Mouse (Mus musculus) liver, postnatal 0 days (tissue): ENCODE measurements around the gene Prrx2. TPM values are rescaled to one million over a fixed set of nuclear protein-coding genes. Genes with fewer than 3 reads are reported as not detected.

Experiments
- ATAC-seq: fragments of 200-750 bp; cut with Nextera tagmentation; 2 replicates; pipeline ENCODE4 v1.8.0; 2017; ENCODE audit warnings: mild to moderate bottlenecking, moderate library complexity
- DNase-seq: peaks from one replicate; pipeline ENCODE4 v3.0.0-alpha.2; 2016
- H3K27ac ChIP-seq: fragments of 300-500 bp; sonication (generic); 2 replicates; pipeline ENCODE4 v1.5.1; 2014; ENCODE audit warnings: antibody characterized with exemption, moderate library complexity, mild to moderate bottlenecking, low read depth
- H3K27me3 ChIP-seq: fragments of 300-500 bp; sonication (generic); 2 replicates; pipeline ENCODE4 v1.6.1; 2014; ENCODE audit warnings: low read length, control low read depth, mixed read lengths; ENCODE audit not compliant: insufficient read depth
- H3K36me3 ChIP-seq: fragments of 300-500 bp; sonication (generic); replicated peaks from 2 replicates; pipeline ENCODE4 v1.6.1; 2014; ENCODE audit warnings: mild to moderate bottlenecking, control low read depth, low read length, moderate library complexity, mixed read lengths; ENCODE audit not compliant: insufficient read depth
- H3K4me1 ChIP-seq: fragments of 300-500 bp; sonication (generic); 2 replicates; pipeline ENCODE4 v1.6.1; 2014; ENCODE audit warnings: antibody characterized with exemption, mild to moderate bottlenecking, control low read depth; ENCODE audit not compliant: insufficient read depth
- H3K4me2 ChIP-seq: fragments of 300-500 bp; sonication (generic); 2 replicates; pipeline ENCODE4 v1.6.1; 2014; ENCODE audit warnings: low read depth, mild to moderate bottlenecking, low read length, moderate library complexity, mixed read lengths
- H3K4me3 ChIP-seq: fragments of 300-500 bp; sonication (generic); 2 replicates; pipeline ENCODE4 v1.5.1; 2014; ENCODE audit warnings: low read depth, low read length
- H3K9ac ChIP-seq: fragments of 300-500 bp; sonication (generic); replicated peaks from 2 replicates; pipeline ENCODE4 v1.6.1; 2014; ENCODE audit warnings: mild to moderate bottlenecking, moderate library complexity
- H3K9me3 ChIP-seq: fragments of 300-500 bp; sonication (generic); 2 replicates; pipeline ENCODE4 v1.6.1; 2016; ENCODE audit warnings: mild to moderate bottlenecking, control low read depth, low read length, mixed read lengths
- CTCF ChIP-seq: sonication (generic); IDR thresholded peaks from 2 replicates; pipeline ENCODE4 v1.5.1; 2016; ENCODE audit warnings: antibody characterized with exemption, low read depth
- EP300 ChIP-seq: IDR thresholded peaks from 2 replicates; pipeline ENCODE4 v1.6.1; 2016; ENCODE audit warnings: antibody characterized with exemption, low read depth, mild to moderate bottlenecking
- WGBS: fragments of 180-500 bp; shearing (Covaris S2); extraction: QIAGEN DNeasy Blood & Tissue Kit; methylation state at CpG from one replicate; pipeline ENCODE4 v1.1.7; 2014; ENCODE audit not compliant: insufficient replicate concordance; 5-methylcytosine and 5-hydroxymethylcytosine counted together
- polyA plus RNA-seq: library from polyadenylated mRNA; unstranded; fragments of >200 nt; fragmentation: Nextera tagmentation; extraction: Ambion mirVana; gene quantifications from 2 replicates; pipeline ENCODE4 v1.2.1, GENCODE M21; 2015

Prrx2 gene
- polyA plus RNA-seq, 1 experiment from 2014 or later = 0.07 TPM

DNA sequence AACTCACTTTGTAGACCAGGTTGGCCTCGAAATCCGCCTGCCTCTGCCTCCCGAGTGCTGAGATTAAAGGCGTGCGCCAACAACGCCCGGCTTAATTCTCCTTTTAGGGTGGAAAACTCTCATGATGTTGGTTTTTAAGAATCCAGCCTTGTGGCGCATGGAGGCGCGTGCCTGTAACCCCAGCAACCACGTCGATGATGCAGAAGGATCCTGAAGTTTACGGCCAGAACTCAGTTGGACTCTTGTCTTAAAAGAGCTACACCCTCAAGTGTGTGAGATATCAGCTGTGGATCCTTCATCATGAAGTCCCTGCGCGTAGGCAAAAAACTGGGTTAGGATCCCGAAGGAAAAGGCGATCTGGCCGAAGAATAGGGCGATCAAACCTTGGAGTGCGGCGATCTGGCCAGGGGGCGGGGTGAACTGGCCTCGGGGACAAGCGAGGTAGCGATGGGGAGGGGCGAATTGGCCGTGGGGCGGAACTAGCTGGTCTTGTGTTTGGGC, 27.6 kb upstream of the Prrx2 start:
- H3K27me3 ChIP-seq = peaks cover 7% of the 10 kb centered on the region; the same call in 1 of the 2 replicates
- H3K4me3 ChIP-seq = peak overlapping the region; percentile 63
- no peak for ATAC-seq
- 7% methylated on average over 27 of the region's 28 CpGs for WGBS
- H3K36me3 ChIP-seq = no peaks in the 10 kb centered on the region; the same call in 1 of the 2 replicates
- no peaks in the 10 kb centered on the region for H3K9me3 ChIP-seq
- peaks cover 25% of the 10 kb centered on the region for H3K4me1 ChIP-seq
- peak overlapping the region; percentile 51 for H3K9ac ChIP-seq
- TF ChIP-seq CTCF (no peak), EP300 (no peak)
- H3K27ac ChIP-seq = no peak overlapping the region
- DNase-seq = no peak
- peak overlapping the region; percentile 82 for H3K4me2 ChIP-seq

DNA sequence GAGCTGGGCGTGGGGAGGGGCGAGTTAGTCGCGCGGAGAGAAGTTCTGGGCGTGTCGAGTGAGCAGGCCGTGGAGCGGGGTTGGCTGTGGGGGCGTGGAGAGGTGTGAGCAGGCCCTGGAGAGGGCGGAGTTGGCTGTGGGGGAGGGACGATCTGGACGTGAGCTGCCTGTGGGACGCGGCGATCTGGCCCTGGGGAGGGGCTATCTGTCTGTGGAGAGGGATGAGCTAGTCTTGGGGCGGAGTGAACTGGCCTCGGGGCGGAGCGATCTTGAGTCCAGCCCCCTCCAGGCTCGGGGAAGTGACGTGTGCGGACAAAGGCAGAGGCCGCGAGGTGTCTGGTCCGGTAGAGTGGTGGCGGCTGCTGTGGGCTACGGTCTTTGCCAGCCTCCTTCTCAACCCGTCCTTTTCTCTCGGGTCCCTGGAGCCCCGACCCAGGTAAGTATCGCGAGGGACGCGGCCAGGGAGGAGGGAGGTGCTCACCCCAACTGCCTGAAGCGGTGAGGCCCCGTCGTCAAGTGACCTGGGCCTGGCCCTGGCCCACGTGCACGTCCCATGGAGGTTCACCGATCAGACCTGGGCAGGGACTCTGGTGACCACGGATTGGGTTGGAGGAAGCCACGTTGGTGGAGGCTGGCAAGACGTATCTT, 27.0 kb upstream of the Prrx2 start, which contains the start of gene Ntmt1:
Gene Ntmt1 (plus strand): TSS at position 179 of the 648 bp plus-strand sequence.
- no peak for TF ChIP-seq EP300
- TF ChIP-seq CTCF = no peak

DNA sequence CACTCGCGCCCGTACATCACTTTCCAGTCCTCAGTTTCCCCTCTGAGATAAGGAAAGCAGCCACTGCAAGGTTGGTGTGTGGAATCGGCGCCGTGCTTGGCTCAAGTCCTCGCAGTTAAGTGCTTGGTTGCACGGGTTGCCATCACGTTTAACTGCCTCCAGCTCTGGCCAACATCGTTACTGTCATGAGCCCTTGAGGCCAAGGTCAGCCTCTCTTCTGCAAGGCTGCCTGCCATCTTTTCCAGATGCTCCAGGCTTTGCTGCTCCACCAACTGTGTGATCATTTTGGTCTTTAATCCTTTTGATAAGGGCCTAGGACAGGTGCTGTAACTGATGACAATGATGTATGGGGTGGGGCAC, 26.5 kb upstream of the Prrx2 start:
- peak overlapping the region; percentile 63 for H3K4me3 ChIP-seq
- no peaks in the 10 kb centered on the region for H3K9me3 ChIP-seq
- no peaks in the 10 kb centered on the region; the same call in 1 of the 2 replicates for H3K36me3 ChIP-seq
- ATAC-seq = no peak
- peaks cover 3% of the 10 kb centered on the region; the same call in 1 of the 2 replicates for H3K27me3 ChIP-seq
- no peak for DNase-seq
- H3K4me2 ChIP-seq = peak overlapping the region; percentile 82
- peak overlapping the region; percentile 87 for H3K27ac ChIP-seq
- peaks cover 25% of the 10 kb centered on the region for H3K4me1 ChIP-seq
- WGBS = 3% methylated on average over 10 of the region's 10 CpGs
- TF ChIP-seq CTCF (no peak), EP300 (no peak)
- peak overlapping the region; percentile 75 for H3K9ac ChIP-seq

More for the DNA sequence above, 27.0 kb upstream of the Prrx2 start, which contains the start of gene Ntmt1:
- WGBS = 0% methylated on average over 30 of the region's 44 CpGs
- Histone ChIP-seq H3K36me3 (no peaks in the 10 kb centered on the region; the same call in 1 of the 2 replicates), H3K4me3 (peak within 1 kb of the TSS; percentile 63), H3K4me1 (peaks cover 25% of the 10 kb centered on the region), H3K9me3 (no peaks in the 10 kb centered on the region), H3K9ac (peak within 1 kb of the TSS; percentile 75), H3K4me2 (peak within 1 kb of the TSS; percentile 82), H3K27me3 (peaks cover 6% of the 10 kb centered on the region; the same call in 1 of the 2 replicates), H3K27ac (peak within 1 kb of the TSS; percentile 87)
- DNase-seq (peak; percentile 100), ATAC-seq (peak; percentile 98)

DNA sequence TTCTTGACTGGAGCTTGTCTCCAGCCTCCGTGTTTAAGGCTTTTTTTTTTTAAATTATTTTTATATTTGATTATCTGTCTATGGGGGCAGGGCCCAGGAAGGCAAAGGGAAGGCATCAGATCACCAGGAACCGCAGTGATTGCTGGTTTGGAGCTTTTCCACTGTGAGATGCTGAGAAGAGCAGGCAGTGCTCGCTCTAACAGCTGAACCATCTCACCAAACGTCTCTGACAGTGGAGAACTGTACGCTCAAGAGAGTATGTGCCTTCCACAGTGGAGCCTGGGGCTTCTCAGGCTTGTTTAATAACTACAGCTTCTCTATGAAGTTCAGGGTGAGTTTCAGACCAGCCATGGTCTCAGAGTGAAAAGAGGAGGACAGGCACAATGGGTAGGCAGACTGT, 25.3 kb upstream of the Prrx2 start:
- DNase-seq = no peak
- Histone ChIP-seq H3K27ac (no peak overlapping the region), H3K4me2 (peak overlapping the region; percentile 31)

DNA sequence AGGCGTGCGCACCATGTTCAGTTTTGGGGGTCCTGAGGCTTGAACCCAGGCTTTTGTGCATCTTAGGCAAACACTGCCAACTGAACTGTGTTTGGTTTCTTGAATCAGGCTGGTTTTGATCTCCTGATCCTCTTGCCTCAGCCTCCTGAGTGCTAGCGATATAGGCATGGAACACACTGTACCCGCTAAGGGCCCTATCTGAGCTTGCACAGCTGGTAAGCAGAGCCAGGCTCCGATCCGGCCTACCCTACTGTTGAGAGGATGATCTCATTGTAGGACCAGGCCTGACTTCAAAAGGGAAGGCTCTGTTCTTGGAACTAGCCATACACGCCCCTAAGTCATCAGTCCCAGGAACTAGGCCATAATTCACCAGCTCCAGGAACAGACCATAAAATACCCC, 24.2 kb upstream of the Prrx2 start:
- Histone ChIP-seq H3K9ac (no peak overlapping the region), H3K9me3 (no peaks in the 10 kb centered on the region), H3K27me3 (no peaks in the 10 kb centered on the region), H3K4me1 (peaks cover 25% of the 10 kb centered on the region), H3K4me3 (no peak overlapping the region), H3K4me2 (no peak overlapping the region), H3K36me3 (peaks cover 8% of the 10 kb centered on the region), H3K27ac (peak overlapping the region; percentile 46; the same call in 1 of the 2 replicates)
- ATAC-seq = no peak
- no peak for DNase-seq
- 80% methylated on average over 7 of the region's 7 CpGs for WGBS
- TF ChIP-seq CTCF = no peak
- TF ChIP-seq EP300 = peak; percentile 94

More for the DNA sequence above, 25.3 kb upstream of the Prrx2 start:
- 79% methylated on average over 5 of the region's 5 CpGs for WGBS
- no peaks in the 10 kb centered on the region for H3K9me3 ChIP-seq
- TF ChIP-seq EP300 (no peak), CTCF (no peak)
- no peak overlapping the region for H3K4me3 ChIP-seq
- H3K9ac ChIP-seq = no peak overlapping the region
- H3K36me3 ChIP-seq = peaks cover 2% of the 10 kb centered on the region
- no peaks in the 10 kb centered on the region for H3K27me3 ChIP-seq
- no peak for ATAC-seq
- peaks cover 25% of the 10 kb centered on the region for H3K4me1 ChIP-seq

DNA sequence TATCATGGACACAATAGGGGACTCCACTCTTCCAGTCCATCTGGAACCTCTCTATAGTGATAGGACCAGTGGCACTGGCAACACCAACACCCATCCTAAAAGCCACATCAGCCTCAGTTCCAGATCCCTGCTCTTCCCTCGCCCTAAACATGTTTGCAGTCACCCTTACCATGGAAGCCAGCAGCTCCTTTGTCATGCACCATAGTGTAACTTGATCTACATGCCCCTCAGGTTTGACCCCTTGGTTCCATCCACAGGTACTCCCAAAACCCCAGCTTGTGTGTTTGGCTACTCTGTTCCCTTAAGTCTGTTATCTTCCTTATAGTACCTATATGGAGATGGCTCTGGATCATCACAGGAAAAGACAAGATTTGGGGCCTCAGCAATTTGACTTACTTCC, 18.4 kb upstream of the Prrx2 start:
- Histone ChIP-seq H3K4me3 (no peak overlapping the region), H3K4me1 (0 out of 2 replicates have a peak, but pooled peaks cover under 1% of the 10 kb centered on the region), H3K4me2 (no peak overlapping the region), H3K27ac (no peak overlapping the region), H3K9ac (no peak overlapping the region), H3K27me3 (no peaks in the 10 kb centered on the region), H3K9me3 (no peaks in the 10 kb centered on the region), H3K36me3 (peaks cover 39% of the 10 kb centered on the region)
- no peak for ATAC-seq
- WGBS = 86% methylated on average over 1 of the region's 1 CpGs
- TF ChIP-seq CTCF (no peak), EP300 (no peak)
- DNase-seq = no peak
